Mouse (Mus musculus): ENCODE data around the gene Cst3.

Gene Cst3

DNA sequence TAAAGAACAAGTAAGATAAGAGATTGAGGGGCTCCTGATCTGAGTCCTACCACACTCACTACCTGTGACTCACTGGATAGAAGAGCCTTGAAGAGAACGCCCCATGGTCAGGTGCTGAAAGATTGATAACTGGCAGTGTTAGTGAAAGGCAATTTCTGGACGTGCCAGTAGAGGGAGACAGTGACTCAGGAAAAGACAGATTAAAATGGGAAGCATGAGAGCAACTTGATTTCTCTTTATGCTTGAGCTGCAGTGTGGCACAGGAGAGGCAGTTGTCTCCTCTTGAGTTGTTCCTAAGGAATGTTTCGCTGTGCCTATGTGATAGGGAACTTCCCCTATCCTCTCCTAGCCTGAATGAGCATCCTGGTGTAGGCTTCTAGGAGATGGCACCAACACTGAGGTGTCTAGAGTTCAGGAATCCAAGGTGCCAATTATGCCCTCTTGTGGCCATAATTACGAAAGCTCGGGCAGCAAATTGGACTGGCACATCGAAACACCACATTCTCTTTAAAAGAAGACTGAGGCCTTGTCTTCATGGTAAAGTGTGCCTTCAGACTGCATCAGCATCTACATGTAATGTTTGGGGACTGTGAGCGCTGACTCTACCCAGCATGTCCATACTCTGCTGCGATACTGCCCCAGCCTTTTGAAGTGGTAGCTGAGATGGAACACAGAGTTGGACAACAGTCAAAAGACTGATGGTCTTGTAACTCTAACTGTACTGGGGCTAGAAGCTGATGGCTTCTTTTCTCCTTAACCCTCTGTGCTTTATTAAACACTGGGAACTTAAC, 24.2 kb downstream of the Cst3 start:
- peak; percentile 43 for DNase-seq

GRCm38 (mm10) chr2:148839224-148839623, 36.3 kb downstream of the Cst3 start:
- no peak for DNase-seq

DNA sequence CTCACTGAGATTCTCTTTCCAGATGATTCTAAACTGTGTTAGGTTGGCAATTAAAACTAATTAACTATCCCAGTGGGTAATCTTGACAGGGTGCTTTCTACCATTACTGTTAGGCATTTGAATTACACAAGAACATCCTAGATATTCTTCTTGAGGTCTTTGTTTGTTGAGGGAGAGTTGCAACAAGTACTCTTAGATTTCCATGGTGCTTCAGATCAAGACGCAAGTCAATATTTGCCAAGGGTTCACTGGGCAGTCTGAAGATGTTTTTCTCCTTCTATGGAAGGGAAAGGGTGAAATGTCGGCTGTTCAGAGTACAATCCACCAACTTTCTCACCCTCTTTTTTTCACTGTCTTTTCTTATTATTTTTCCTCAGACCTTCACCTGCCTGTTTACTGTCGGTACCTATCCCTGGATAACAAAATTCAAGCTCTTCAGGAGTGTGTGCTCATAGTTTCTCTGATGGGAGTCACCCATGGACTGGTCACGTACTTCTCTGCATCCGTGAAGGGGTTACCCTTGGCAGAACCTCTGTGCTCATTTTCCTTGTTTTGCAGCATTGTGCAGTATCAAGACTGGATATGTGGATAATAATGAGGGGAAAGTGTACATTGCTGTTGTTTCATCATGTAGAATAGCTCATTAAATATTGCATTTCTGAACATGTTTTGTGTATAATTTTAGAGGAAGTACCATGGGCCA, 37.3 kb downstream of the Cst3 start:
- no peak for DNase-seq

GRCm38 (mm10) chr2:148834912-148835311, 40.6 kb downstream of the Cst3 start, which contains the start of gene Cst9:
Gene Cst9 (plus strand): TSS chr2:148835147.
- no peak for DNase-seq

GRCm38 (mm10) chr2:148825986-148826385, 49.5 kb downstream of the Cst3 start:
- DNase-seq, result no peak
